Mouse (Mus musculus) forebrain, embryonic 14.5 days (tissue): Measurements from ENCODE around the gene Anks1b. TPM values are rescaled to one million over a fixed set of nuclear protein-coding genes. Genes with fewer than 3 reads are reported as not detected.
A peak's percentile ranks its signal among the peaks of the same experiment; 100 is the strongest.

Experiments used
- ATAC-seq: fragments of 200-750 bp; cut with Nextera tagmentation; 2 replicates; pipeline ENCODE4 v1.8.0; 2017; ENCODE audit warnings: mild to moderate bottlenecking, moderate library complexity
- DNase-seq: peaks from one replicate; pipeline ENCODE4 v3.0.0-alpha.2; 2015; ENCODE audit warnings: low spot score
- H3K27ac ChIP-seq: fragments of 300-500 bp; sonication (generic); 2 replicates; pipeline ENCODE4 v1.5.1; 2014; ENCODE audit warnings: low read depth, mild to moderate bottlenecking, control low read depth, low read length, moderate library complexity
- H3K27me3 ChIP-seq: fragments of 300-500 bp; sonication (generic); replicated peaks from 2 replicates; pipeline ENCODE4 v1.6.1; 2014; ENCODE audit warnings: low read length, control low read depth, mixed read lengths; ENCODE audit not compliant: control insufficient read depth, insufficient read depth
- H3K36me3 ChIP-seq: fragments of 300-500 bp; sonication (generic); 2 replicates; pipeline ENCODE4 v1.6.1; 2014; ENCODE audit warnings: low read length, control low read depth; ENCODE audit not compliant: control insufficient read depth, insufficient read depth
- H3K4me1 ChIP-seq: fragments of 300-500 bp; sonication (generic); 2 replicates; pipeline ENCODE4 v1.6.1; 2014; ENCODE audit warnings: antibody characterized with exemption, low read length, control low read depth; ENCODE audit not compliant: control insufficient read depth, insufficient read depth
- H3K4me2 ChIP-seq: fragments of 300-500 bp; sonication (generic); 2 replicates; pipeline ENCODE4 v1.6.1; 2014; ENCODE audit warnings: mild to moderate bottlenecking, control low read depth, low read length
- H3K4me3 ChIP-seq: fragments of 300-500 bp; sonication (generic); 2 replicates; pipeline ENCODE4 v1.5.1; 2014; ENCODE audit warnings: low read depth, low read length, control low read depth
- H3K9ac ChIP-seq: fragments of 300-500 bp; sonication (generic); 2 replicates; pipeline ENCODE4 v1.6.1; 2014; ENCODE audit warnings: mild to moderate bottlenecking, low read length, control low read depth, moderate library complexity
- H3K9me3 ChIP-seq: fragments of 300-500 bp; sonication (generic); replicated peaks from 2 replicates; pipeline ENCODE4 v1.6.1; 2016; ENCODE audit warnings: low read length, control low read depth, mixed read lengths; ENCODE audit not compliant: control insufficient read depth
- WGBS: fragments of 180-500 bp; shearing (Covaris S2); extraction: QIAGEN DNeasy Blood & Tissue Kit; methylation state at CpG from one replicate; pipeline ENCODE4 v1.1.7; 2014; 5-methylcytosine and 5-hydroxymethylcytosine counted together
- polyA plus RNA-seq: library from polyadenylated mRNA; unstranded; fragments of >200 nt; fragmentation: Nextera tagmentation; extraction: Ambion mirVana; gene quantifications from 2 replicates; pipeline ENCODE4 v1.2.1, GENCODE M21; 2014

Anks1b gene
- polyA plus RNA-seq, 1 experiment from 2014 or later, result 36.0 TPM

DNA sequence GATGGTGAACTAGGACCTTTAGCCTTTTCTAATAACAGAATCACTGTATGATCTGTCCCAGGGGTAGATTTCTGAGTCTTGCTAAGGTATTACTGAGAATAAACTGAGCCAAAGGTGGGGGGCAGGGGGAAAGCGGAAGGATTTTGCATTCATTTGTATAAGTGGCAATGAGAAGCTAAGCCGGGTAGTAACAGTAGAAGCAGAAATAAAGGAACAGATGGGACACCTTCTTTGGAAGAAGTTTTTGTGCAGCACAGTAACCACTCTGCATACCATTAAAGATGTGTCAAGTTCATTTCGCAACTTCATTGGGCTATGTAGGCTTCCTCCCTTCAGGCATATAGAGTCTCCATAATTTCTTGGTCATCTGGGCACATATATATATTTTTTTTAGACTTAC, 804.1 kb downstream of the Anks1b start:
- Histone ChIP-seq H3K4me1 (no peaks in the 10 kb centered on the region), H3K4me2 (no peak overlapping the region), H3K9ac (no peak overlapping the region), H3K27ac (no peak overlapping the region), H3K9me3 (no peaks in the 10 kb centered on the region), H3K36me3 (no peaks in the 10 kb centered on the region), H3K27me3 (no peaks in the 10 kb centered on the region), H3K4me3 (no peak overlapping the region)
- 80% methylated on average over 3 of the region's 3 CpGs for WGBS
- ATAC-seq, result no peak
- DNase-seq, result no peak

DNA sequence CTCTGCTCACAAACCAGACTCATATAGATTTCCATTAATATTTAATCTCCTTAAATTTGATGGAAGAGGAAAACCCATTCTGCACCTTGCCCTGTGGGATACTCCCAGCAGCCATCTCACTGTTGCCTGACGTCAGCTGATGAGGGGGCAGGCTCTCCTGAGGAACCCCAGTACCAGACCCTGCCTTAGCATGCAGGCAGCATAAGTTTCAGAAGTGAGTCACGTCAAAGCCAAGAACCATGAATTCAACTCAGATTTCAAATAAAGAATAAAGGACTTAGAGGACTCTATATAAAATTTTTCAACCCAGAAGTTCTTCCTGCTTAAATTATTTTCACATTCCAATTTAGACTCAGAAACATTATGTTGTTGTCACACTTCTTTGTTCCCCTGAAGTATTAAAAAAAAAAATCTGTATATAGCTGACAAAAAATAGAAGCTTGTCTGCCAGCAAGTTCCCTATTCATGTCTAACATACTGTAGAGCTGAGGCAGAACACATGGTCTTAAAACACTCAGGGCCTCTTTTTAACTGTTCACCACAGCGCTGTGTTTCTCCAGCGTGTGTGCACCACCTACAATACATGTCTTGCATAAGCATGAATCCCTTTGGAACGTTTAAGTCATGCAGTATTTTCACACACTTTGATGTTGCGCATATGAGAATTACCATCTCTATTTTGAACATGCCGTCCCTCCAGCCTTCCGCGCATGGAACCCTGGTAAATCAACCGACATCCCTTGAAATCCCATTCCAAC, 806.6 kb downstream of the Anks1b start:
- Histone ChIP-seq H3K27me3 (no peaks in the 10 kb centered on the region), H3K9me3 (no peaks in the 10 kb centered on the region), H3K27ac (no peak overlapping the region), H3K9ac (no peak overlapping the region), H3K4me3 (no peak overlapping the region), H3K4me1 (no peaks in the 10 kb centered on the region), H3K4me2 (no peak overlapping the region), H3K36me3 (no peaks in the 10 kb centered on the region)
- DNase-seq, result peak; percentile 9
- 85% methylated on average over 10 of the region's 10 CpGs for WGBS
- ATAC-seq, result no peak

DNA sequence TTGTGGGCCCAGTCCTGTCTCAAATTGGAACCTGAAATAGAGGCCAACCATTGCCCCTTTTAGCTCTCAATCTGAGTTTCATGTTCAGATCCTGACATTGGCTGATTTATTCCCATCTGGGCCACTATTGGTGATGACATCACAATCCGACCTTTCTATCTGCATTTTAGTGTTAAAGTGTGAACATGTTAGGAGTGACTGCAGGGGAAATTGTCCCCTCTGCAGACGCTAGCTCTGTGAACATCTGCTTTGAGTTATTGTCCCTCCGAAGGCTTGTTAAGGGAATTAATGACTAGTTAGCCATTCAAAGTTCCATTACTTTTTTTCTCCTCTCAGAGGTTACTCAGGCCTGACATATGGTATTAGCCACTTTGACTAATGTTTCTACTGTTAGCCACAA, 810.5 kb downstream of the Anks1b start:
- H3K27ac ChIP-seq, result no peak overlapping the region
- H3K36me3 ChIP-seq, result no peaks in the 10 kb centered on the region
- H3K9ac ChIP-seq, result no peak overlapping the region
- WGBS, result 54% methylated on average over 3 of the region's 3 CpGs
- ATAC-seq, result no peak
- H3K4me3 ChIP-seq, result no peak overlapping the region
- H3K4me1 ChIP-seq, result no peaks in the 10 kb centered on the region
- no peaks in the 10 kb centered on the region for H3K27me3 ChIP-seq
- no peak for DNase-seq
- no peaks in the 10 kb centered on the region for H3K9me3 ChIP-seq
- no peak overlapping the region for H3K4me2 ChIP-seq

DNA sequence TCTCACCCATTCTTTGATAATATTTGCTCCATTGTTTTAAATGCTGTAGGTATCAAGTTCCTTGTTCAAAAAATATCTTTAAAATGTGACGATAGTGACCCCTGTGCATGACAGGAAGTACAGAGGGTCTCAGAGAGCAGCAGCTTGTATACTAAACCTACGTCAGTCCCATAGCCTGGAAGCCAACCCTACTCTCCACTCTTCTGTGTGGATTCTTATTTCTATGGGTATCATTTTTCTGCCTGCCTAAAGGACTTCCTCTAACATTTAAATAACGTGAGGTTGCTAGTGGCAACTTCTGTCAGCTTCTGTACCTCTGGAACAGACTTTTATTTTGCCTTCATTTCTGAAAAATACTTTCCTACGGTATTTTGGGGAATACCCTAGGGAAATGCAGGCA, 812.1 kb downstream of the Anks1b start:
- Histone ChIP-seq H3K36me3 (no peaks in the 10 kb centered on the region), H3K27me3 (no peaks in the 10 kb centered on the region), H3K4me1 (no peaks in the 10 kb centered on the region), H3K4me3 (no peak overlapping the region), H3K9me3 (no peaks in the 10 kb centered on the region), H3K9ac (no peak overlapping the region), H3K27ac (no peak overlapping the region), H3K4me2 (no peak overlapping the region)
- DNase-seq, result no peak
- WGBS, result 88% methylated on average over 4 of the region's 4 CpGs
- ATAC-seq, result no peak

DNA sequence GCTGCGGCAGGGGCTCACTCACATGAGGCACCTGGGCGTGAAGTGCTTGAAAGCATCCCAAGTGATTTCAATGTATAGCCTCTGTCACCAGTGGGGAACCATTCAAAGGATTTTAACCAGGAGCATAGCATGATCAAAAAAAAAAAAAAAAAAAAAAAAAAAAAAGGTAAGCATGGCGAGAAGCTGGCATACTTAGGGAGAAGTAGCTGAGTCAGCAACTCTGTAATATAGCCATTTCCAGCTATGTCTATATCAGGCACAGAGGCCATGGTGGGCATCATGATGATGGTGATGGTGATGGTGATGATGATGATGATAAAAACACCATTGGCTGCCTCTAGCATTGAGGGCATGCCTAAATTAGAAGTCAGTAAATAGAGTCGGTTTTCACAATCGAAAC, 814.8 kb downstream of the Anks1b start:
- H3K9me3 ChIP-seq, result no peaks in the 10 kb centered on the region
- 90% methylated on average over 5 of the region's 5 CpGs for WGBS
- no peak overlapping the region for H3K27ac ChIP-seq
- no peak overlapping the region for H3K9ac ChIP-seq
- no peak for DNase-seq
- ATAC-seq, result no peak
- no peaks in the 10 kb centered on the region for H3K36me3 ChIP-seq
- H3K27me3 ChIP-seq, result no peaks in the 10 kb centered on the region
- no peak overlapping the region for H3K4me2 ChIP-seq
- H3K4me3 ChIP-seq, result no peak overlapping the region
- H3K4me1 ChIP-seq, result no peaks in the 10 kb centered on the region

DNA sequence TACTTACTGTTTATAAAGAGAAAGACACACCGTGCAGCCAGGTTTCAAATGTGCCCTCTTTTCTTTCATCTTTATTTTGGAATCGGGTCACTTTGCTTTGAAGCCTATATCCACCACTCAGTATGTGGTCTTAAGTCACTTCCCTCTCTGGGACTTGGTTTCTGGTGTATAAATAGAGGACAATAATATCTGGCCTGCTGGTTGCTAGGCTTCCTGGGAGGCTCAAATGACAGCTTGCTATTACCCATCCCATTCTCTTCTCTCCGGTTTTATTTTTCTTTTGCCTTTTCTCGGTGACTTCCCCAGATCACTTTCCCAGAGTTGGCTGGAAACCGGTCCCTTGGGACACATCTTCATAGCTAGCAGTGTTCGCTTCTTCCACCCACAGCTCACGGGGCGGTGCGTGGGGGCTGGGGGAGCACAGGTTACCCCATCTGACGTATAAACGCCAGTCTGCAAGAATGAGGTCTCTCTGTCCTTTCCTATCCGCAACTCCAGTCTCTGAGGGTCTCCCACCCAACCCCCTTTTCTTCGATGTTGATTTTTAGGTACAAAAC, 815.5 kb downstream of the Anks1b start:
- DNase-seq, result no peak
- WGBS, result 87% methylated on average over 13 of the region's 13 CpGs
- H3K4me3 ChIP-seq, result no peak overlapping the region
- H3K36me3 ChIP-seq, result no peaks in the 10 kb centered on the region
- H3K9me3 ChIP-seq, result no peaks in the 10 kb centered on the region
- H3K27ac ChIP-seq, result no peak overlapping the region
- no peaks in the 10 kb centered on the region for H3K4me1 ChIP-seq
- H3K9ac ChIP-seq, result no peak overlapping the region
- no peak for ATAC-seq
- H3K27me3 ChIP-seq, result no peaks in the 10 kb centered on the region
- H3K4me2 ChIP-seq, result no peak overlapping the region

DNA sequence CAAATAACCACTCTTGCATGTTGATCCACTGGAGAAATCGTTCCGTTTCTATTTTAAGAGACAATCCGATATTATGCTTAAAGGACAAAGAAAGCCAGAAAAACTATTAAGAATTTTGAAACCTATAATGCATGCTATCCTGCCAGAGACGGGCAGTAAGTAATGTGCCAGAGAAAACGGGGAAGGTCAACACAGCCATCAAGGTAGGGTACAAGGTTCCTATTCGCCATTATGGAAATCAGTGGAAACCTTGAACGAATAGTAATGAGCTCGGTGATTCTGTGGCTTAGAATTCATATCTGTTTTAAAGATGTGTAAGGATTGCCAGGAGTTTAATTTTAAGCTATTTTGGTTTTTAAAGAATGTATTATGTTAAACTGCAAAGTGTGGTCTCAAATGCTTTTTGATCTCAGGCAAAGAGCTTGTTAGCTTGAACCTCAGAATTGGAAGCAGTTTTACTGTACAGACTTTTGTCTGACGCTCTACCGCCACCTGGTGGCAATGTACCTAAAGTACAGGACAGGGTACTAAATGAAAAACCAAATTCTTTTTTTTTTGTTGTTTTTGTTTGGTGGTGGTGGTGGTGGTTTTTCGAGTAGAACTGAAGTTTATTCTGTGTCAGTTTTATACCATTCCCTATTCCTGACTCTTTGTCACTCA, 816.7 kb downstream of the Anks1b start:
- H3K9ac ChIP-seq, result no peak overlapping the region
- no peaks in the 10 kb centered on the region for H3K4me1 ChIP-seq
- H3K4me2 ChIP-seq, result no peak overlapping the region
- no peaks in the 10 kb centered on the region for H3K36me3 ChIP-seq
- no peaks in the 10 kb centered on the region for H3K27me3 ChIP-seq
- no peak overlapping the region for H3K4me3 ChIP-seq
- H3K9me3 ChIP-seq, result no peaks in the 10 kb centered on the region
- ATAC-seq, result peak; percentile 75
- WGBS, result 55% methylated on average over 11 of the region's 11 CpGs
- DNase-seq, result peak; percentile 91
- no peak overlapping the region for H3K27ac ChIP-seq

DNA sequence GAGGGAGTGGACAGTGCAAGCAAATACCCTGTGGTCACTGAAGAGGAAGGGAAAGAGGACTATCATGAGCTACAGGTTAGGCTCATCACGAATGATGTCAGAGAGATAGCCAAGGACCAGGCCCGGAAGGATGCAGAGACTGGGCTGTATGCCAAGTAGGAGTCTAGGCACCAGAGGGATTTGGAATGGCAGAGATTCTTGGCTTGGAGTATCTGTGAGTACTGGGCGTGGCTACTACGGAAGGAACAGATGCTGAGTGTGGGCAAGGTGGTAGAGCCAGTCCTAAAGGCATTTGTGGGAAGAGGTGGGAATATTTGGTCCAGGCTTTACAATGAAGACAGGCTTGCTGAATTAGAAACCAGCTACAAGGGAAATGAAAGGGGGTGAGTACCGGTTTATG, 823.4 kb downstream of the Anks1b start:
- DNase-seq, result peak; percentile 41
- Histone ChIP-seq H3K4me3 (no peak overlapping the region), H3K27ac (no peak overlapping the region), H3K4me2 (no peak overlapping the region), H3K36me3 (no peaks in the 10 kb centered on the region), H3K27me3 (no peaks in the 10 kb centered on the region), H3K4me1 (no peaks in the 10 kb centered on the region; the same call in 1 of the 2 replicates), H3K9ac (no peak overlapping the region), H3K9me3 (no peaks in the 10 kb centered on the region)
- ATAC-seq, result peak; percentile 54; the same call in 1 of the 2 replicates
- WGBS, result 66% methylated on average over 5 of the region's 5 CpGs

DNA sequence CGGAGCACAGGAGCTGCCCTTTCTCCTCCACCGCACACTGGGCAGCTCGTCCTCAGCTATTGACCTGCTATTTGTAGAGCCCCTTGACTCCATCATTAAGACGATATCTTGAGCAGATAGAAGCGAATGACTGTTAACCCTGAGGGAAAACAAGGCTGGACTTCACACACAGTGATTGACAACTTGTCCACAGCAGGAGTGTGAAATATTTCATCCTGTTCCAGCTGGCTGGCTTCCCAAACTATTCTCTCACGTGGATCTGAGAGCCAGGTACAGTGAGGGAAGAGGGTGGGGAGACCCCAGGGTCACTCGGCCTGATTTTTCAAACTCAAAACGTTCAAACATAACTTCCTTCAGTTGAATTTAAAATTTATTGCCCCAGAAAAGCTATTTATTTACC, 824.1 kb downstream of the Anks1b start:
- no peaks in the 10 kb centered on the region; the same call in 1 of the 2 replicates for H3K4me1 ChIP-seq
- H3K4me3 ChIP-seq, result no peak overlapping the region
- WGBS, result 66% methylated on average over 8 of the region's 8 CpGs
- no peak overlapping the region for H3K9ac ChIP-seq
- H3K27ac ChIP-seq, result no peak overlapping the region
- peak; percentile 22 for DNase-seq
- no peaks in the 10 kb centered on the region for H3K36me3 ChIP-seq
- no peaks in the 10 kb centered on the region for H3K27me3 ChIP-seq
- ATAC-seq, result peak; percentile 26; the same call in 1 of the 2 replicates
- H3K9me3 ChIP-seq, result no peaks in the 10 kb centered on the region
- no peak overlapping the region for H3K4me2 ChIP-seq
